Mouse (Mus musculus): Measurements from ENCODE around the gene Pphln1.

DNA sequence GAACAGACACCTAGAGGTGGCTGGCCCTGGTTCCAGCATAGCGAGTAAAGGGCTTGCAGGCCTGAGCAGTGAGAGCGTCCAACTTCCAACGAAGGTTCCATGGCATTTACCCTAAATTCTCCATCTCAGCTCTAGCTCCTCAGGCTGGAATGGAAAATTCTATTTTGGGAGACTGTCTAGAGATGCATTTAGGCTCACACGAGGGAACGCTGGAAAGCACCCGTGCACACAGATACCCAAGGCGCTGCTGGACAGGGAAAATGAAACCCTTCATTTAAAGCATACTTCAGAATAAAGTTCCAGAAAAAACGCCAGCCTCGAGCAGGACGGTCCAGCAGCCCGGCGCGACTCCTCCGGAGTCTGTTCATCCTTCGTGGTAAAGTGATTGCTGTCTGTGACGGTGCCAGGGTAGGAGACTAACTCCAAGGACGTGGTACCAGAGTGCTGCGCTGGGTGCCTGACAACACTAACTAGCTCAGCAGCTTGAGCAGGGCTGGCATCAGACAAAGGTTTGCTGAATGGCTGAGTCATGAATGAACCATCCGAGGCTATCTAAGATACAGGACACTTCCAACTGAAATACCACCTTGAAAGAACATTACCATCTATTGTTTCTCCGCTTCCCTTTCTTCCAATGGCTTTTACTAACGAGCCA is 140.5 kb downstream of the Pphln1 start:
- TF ChIP-seq POLR2A (IDR thresholded peaks at IDR 0.05; ENCODE audit: control insufficient read depth, extremely low read depth, insufficient read depth, low read length, poor library complexity), result no peak
- no peak for TF ChIP-seq CTCF (IDR thresholded peaks at IDR 0.05; ENCODE audit: borderline replicate concordance, control insufficient read depth, extremely low read depth, insufficient read depth, low read length, poor library complexity)
